Mouse (Mus musculus) right cerebral cortex, postnatal 36 days (tissue): ENCODE results near the gene Nccrp1.
"Not testable (repeated sequence)": the region's sequence is repeated elsewhere in the genome, so short reads cannot be mapped to it uniquely, and the experiment has no call there.

Source experiments
- DNase-seq, 2 experiments: peaks; one replicate each; pipeline ENCODE4 v3.0.0; 2022; ENCODE audit warnings: low spot score in 2 of 2, mixed read lengths in 1 of 2

Gene Nccrp1

DNA sequence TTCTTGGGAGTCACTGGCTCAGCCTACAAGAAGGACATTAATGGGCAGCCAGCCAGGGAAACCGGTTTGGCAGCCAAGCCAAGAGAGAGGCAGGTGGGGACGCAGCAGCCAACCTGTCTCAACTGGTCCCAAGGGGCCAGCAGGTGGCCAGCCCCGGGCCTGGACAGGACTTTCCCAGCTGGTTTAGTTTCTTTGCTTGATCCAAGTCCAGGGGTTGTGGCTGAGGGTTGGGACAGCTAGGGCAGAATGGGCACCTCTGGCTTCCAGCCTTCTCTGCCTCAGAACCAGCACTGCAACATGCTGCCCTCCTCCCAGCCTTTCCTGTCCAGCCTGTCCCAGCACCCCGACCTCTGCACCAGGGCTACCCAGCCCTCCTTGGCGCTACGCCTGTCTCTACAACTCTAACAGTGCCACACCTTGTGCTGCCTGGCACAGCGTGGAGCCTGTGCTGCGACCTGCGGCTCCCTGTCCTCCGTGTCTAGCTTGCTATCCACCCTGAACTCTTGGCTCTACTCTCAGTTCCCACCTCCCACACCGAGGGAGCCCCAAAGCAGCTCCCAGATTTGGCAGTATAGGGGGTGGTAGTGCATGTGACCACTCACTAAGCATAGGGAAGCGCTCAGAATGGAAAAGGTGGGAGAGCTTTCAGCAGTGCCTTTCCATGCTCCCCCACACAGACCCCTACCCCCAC lies 23.4 kb upstream of the Nccrp1 start:
- DNase-seq = peak in 1 of 2 experiments; percentile 43

DNA sequence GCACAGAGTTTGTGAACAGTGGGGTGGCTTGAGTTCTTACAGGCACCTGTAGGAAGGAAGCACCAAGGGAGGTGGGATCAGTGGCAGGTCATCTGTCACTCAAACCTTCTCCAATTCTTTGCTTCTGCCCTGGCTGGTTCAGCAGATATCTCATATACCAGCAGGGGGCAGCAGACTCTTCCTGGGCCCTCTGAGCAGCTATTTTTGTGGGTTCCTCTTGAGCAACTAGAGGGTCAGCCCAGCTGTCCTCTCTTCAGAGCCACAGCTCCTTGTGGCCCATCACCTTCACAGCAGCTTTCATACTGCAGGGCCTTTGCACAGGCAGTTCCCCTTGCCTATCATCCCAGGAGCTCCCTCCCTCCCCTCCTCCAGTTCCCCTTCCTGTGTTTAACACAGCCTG lies 21.2 kb upstream of the Nccrp1 start:
- peak; percentile 23 to 26 for DNase-seq

DNA sequence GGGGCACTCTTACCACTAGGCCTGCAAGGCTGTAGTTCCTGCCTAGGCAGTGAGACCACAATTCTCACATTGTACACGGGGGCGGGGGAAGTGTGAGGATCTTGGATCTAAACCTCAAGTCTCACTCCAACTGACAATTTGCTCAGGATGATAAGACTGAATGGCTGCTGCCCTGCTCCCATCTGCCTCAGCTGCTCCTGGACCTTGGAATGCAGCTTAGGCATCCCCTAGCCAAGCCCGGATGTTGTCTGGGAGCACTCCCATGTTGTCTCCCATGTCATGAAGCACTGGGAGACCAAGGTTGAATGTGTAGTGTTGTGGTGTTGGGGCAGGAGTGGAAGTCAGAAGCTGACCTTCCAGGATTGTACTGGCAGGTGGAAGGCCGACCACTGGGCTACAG lies 20.5 kb upstream of the Nccrp1 start:
- DNase-seq = no peak

DNA sequence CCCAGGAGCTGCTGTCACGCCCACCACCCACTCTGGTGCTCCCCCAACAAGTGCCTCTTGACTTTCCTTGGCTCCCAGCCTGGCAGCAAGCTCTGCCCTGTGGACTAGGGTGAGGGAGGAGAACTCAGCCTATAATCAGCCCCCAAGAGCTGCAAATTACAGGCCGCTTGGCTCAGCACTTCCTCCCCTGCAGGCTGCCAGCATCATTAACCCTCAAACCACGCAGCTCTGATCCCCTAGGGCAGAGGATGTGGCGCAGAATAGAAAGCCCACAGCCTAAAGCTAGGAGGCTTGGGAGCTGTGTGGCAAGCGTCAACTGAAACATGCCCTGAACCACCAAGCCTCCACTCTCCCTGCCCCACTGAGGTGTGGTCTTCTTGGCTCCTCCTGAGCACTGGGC lies 18.4 kb upstream of the Nccrp1 start:
- DNase-seq = no peak

DNA sequence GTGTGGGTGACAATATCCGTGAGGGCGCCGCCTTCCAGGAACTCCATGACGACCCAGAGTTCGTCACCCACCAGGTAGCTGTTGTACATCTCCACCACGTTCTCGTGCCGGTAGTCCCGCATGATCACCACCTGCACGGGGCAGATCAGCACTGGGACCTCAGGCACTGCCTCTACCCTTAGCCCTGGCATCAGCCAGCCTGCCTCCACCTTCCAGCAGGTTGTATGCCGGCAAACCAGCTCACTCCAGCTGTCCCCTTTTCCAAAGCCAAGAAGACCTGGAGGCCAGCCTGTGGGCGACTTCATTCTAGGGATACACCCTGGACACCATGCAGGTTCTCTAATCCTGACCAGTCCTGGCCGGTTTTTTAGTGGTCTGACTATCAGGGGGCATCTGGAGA lies 15.9 kb upstream of the Nccrp1 start:
- no peak for DNase-seq

DNA sequence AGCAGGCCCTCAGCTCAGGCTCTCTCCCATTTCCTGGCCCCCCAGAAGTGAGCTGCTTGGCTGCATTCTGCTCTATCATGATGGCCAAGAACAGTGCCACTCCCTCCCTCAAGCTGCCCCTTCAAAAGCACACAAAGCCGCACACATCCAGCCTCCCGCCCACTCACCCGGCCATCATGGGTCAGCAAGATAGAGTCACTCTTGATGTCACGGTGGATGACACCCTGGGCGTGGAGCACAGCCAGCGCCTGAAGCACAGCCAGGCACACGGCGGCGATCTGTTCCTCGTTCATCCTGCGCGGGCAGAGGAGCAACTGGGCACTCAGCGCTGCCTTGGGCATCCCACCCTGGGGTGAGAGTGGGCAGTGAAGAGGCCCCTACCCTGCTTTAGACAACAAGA lies 15.3 kb upstream of the Nccrp1 start:
- no peak for DNase-seq

DNA sequence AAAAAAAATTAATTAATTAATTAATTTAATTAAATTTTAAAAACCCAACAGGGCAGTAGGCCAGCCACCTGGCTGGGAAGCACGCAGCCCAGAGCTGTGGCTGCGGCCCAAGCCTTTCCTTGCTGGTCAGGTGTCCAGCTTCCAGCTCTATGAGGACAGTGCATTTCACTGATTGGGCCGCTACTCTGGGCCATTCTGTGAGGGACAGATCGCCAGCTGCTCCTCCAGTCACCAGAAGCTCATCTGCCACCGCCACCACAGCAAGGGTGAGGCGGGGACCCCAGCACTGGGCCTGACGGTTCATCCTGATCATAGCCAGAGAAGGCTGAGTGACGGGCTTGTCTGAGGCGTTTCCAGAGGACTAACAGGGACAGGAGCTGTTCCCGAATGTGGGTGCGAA lies 14.9 kb upstream of the Nccrp1 start:
- no peak for DNase-seq

DNA sequence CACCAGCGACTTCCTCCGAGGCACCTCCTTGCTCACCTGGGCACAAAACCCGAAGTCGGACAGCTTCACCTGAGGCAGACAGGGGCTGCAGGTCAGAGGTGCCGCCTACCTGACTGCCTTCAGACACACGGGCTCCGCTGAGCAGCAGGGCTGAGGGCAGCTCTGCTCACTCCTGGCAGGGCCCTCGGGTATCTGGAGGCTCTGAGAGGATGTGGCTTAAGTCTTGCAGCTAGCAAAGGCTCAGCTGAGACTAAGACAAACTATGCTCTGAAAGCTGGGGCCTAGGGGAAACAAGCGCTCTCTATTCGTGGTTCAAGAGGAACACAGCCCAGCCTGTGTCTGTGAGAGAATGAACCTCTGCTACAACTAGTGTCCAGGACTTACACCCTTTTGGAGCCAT lies 13.8 kb upstream of the Nccrp1 start:
- DNase-seq = no peak

DNA sequence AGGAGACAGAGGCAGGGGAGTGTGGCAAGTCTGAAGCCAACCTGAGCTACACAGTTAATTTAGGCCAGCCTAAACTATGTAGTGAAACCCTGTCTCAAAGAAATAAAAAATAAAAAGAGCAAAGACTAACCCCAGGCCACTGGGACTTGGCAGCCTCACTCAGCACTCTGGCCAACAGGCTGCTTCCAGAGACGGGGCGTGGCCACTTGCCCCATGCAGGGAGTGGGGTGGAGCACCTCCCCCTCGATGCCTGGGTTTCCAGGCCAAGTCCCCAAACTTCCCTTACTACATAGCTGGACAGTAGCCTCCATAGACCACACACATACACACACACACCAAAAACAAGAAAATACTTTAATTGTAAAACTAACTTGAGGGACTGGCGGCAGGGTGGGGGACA lies 11.4 kb upstream of the Nccrp1 start:
- DNase-seq = no peak

DNA sequence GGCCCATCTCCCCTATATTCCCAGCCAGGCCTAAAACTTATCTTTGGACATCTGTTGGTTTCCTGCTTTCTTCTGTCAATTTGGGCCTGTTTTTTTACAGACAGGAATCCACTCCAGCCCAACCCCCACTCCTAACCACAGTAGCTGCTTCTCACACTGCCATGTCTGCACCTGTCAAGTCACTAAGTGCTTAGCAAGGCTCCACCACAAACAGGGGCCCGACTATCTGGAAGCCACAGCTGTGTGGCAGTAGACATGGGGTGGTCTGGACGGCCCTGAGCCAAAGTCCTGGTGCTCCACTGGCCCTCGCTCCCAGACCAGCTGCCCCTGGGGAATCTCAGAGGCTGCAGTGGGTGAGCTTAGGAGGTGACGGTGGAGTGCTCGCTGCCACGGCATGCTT lies 10.7 kb upstream of the Nccrp1 start:
- no peak for DNase-seq

DNA sequence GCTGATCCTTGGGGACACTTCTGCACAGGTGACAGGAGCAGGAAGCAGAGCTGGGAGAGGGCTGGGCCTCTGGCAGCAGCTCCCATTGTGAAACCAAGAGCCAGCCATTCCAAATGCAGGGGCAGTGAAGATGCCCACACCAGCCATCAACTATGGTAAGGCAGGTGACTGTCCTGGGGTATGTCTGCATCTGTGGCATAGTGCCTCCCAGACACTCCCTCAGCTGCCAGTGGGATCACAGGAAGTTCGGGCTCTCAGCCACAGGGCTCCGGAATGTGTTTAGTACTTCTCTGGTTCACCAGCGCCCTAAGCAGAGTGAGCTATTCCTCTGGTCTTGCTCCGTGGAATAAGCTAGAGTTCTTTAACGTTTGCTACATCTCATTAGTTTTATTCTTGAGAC lies 10.0 kb upstream of the Nccrp1 start:
- no peak for DNase-seq

DNA sequence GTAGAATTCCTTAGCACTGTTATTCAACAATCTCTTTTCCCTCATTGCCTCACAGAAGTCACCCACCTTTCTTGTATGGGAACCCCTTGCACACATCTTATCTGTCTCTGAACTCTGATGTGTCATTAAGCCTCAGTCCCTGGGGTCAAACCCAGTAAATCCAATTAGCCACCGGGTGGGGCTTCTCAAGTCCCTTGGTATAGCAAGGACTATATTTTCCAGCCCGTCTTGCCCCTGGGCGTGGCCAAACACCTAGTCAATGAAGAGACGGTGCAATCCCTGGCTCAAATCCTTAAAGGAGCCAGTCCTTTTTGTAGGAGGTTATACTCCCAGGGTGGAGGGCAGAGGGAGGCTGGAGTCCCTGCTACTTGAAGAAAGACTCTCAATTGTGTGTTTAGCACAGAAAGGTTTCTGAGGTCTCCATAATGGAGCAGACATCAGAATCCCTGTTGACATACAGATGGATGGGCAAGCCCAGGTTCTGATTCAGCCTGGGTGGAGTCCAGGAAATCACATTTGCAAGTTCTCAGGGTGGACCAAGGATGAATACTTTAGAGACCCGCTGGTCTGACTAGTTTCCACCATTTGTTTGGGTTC lies 9.0 kb upstream of the Nccrp1 start:
- DNase-seq = no peak

DNA sequence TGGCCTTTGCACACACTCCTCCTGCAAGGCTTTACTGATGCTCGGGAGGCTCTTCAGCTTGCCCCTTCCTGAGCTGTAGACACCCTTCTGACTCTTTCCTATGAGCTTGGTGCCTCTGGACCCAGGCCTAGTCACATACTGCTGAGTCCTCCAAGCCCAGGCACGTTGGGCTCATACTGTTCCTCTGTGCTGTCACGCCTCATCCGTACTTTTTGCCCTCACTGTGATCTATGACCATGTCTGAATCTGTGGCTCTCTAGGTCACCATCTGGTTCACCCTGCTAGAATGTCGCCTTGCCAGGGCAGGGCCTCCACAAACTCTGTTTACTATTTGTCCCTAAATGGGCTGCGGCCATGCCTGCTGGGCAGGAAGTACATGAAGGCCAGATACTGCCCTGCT lies 6.0 kb upstream of the Nccrp1 start:
- no peak for DNase-seq

DNA sequence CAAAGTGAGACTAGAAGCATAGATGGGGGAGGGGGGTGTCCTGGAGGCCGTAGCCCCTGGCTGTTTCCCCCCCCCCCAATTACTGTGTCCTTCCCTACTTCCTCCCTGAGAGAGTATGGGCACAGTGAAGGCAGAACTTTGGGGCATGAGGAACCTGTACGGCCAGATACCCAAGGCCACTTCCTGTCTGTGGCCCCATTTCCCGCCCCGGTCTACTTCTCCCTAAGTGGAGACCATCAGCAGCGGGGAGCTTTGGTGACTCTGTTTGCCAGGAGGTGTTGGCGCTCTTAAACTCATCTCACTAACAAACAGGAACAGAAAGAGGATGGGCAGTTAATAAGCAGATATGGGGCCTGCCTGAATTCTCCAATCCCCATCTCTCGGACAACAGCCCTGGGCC lies 574 bp upstream of the Nccrp1 start:
- DNase-seq = no peak

DNA sequence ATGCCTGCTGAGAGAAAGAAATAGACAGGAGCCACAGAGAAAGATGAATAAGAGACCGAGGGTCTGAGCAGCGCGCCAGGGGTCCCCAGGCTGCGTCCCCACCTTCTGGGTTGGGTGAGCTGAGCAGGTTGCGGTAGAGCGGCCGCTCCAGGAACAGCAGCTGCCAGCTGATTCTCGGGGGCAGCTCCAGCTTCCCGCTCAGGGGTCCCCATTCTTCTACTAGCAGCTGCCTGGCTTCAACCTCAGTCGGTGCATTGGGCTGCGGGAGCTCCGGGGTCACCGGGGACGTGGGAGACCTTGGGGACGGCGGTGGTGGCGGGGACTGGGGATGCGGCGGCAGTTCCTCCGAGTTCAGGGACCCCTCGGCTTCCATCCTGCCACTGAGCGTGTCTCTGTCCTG lies 405 bp downstream of the Nccrp1 start:
- DNase-seq = no peak

DNA sequence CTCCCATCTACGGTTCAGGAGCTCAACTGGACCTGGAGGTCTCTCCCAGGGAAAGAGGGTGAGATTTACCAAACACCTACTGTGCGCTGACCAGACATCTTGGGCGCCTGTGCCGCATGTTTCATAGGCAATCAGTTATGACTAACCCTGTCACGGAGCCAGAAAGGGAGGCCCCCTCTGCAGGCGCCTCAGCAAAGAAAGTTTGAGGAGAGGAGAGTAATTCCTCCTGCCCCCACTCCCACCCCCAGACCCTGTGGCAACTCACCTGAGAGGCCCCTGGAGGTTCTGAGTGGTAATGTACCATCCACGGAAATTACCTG lies 1.2 kb downstream of the Nccrp1 start:
- no peak for DNase-seq

DNA sequence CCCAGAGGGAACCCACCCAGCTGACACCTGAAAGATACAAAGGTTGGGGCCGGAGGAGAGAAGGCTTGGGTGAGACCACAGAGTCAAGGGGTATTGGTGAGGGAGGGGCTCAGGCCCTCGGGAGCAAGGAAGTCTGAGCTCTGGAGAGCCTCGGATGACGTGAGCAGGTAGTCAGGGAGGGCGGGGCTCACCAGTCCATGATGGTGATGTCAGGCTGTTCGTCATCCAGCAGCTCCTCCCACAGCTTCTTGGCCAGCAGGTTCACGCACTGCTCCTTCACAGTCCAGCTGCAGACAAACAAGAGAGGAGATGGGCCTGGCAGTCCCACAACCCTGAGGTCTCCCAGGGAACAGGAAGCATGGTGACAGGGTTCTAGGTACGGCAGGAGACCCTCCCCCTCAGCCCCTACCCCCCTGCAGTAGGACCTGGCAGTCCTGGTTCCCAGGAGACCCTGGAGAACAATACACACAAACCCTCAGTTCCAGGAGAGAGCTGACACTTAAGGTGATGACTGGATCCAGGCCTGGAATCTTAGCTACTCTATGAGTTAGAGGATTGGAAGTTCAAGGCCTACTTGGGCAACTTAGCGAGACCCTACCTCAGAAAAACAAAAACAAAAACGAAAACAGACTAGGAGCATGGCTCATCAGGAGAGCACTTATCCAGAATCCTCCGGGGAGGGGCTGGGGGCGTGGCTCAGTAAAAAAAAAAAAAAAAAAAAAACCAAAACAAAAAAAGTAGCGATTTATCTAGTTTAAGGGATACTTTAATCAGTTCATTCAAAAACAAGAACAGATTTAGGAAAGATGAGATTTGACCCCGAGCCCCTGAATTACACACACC lies 1.8 kb downstream of the Nccrp1 start:
- DNase-seq = no peak

DNA sequence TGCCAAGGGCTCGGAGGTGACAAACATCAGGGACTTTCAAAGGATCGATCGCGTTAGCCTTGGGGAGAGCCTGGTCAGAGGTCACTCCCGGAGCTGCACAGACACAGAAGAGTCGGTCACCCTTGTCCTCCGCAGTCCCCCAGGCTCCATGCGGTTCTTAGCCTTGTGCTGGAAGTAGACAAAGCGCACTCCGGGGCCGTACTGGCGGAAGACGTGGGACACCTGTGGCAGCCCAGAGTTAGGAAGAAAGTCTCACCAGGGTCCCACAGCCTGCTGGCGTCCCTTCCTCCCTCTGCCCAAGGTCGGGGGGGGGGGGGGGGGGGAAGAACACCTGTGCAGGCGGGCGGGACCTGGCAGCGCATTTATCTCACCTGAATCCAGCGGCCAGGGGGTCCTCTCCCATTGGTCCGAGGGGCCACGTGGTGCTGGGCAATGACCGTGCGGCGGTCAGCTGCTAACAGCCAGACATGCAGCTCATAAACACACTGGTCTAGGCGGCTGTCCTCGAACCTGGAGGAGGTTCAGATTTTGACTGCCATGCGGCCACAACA lies 2.9 kb downstream of the Nccrp1 start:
- DNase-seq = no peak

DNA sequence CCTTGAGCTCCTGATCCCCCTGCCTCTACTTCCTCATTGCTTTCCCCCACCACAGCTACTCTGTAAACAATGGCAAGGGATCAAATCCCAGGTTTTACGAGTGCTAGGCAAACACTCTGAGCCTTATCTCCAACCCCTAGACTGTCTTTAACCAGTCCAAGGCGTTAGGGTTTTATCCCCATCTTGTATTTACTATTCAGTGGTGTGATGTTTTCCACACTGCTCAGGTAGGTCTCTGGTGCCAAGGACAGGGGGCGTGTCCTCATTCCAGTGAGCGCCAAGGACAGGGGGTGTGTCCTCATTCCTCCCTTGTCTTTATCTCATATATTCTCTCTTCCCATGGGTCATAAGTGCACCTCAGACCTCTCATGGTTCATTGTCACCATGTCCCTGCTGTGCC lies 6.5 kb downstream of the Nccrp1 start, which contains the start of gene Sycn:
TSS of gene Sycn (plus strand) at position 360 of the 400 bp plus-strand sequence.
- DNase-seq = no peak

DNA sequence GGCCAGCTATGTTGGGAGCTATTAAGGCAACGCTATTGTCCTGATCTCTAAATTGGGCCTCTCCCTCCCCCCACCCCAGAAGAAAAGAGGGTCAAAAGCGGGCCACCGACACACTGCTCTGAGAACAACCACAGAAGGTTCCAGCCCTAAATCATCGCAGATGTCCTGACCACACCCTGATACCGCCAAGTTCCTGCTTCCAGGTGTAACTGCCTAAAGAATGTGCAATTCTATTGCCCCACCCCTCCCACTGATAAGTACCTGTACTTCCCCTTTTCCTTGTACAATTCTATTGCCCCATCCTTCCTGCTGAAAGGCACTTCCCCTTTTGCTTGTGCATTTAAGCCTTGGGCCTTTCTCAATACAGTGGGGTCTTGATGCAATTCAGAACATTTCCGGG lies 8.2 kb downstream of the Nccrp1 start:
- DNase-seq = not testable (repeated sequence)

DNA sequence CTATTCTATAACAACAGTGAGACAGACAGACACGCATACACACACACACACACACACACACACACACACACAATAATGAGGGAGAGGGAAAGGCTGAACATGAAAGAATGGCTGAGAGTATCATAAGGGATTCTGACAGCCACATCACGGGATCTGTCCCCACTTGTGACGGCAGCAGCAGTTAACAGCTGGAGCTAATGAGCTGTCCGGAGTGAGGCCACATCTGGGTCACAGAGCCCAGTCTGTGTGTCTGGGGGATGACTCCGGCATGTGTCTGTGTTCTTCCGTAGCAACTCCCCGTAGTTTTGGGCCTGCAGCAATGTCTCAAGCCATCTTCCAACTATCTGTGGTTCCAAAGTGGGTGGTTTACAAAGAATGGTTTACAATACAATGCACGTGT lies 15.0 kb downstream of the Nccrp1 start:
- DNase-seq = no peak

DNA sequence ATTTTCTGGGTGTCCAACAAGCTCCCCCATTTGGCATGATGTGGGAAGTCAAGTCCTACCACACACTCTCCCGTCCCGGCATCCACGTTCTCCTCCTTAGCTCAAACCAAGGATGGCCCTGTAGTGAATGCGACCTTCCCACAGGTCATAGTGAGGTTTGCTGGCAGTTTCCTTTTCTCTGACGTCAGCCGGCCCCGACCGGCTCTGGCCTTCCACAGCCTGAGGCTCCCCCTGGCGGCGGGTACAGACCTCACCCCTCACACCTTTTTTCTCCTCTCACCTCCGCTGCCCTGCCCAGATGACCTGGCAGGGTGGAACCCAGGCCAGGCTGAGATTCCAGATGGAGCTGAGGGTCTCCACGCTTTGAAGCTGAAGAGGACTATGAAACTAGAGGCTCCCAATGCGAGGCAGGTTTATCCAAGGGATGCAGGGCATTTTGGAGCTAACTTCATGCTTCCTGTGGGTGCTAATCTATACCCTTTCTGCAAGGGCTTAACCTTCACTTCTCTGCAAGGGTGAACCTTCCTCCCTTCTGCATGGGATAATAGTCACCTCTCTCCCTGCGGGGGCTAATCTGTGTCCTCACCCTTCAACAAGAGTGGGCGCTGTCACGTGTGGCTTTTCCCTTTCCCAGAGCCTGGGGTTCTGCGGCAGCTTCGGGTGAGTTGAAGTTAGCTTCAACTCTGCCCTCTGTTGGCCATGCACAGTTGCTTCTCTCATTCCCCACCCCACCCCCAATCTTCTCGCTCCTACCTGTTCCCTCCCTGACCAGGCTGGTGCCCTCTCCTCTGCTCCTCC lies 18.9 kb downstream of the Nccrp1 start:
- peak; percentile 6 to 16 for DNase-seq
